Comparison of ENCODE assay signal across 9 mouse cellular contexts in the genomic region with DNA sequence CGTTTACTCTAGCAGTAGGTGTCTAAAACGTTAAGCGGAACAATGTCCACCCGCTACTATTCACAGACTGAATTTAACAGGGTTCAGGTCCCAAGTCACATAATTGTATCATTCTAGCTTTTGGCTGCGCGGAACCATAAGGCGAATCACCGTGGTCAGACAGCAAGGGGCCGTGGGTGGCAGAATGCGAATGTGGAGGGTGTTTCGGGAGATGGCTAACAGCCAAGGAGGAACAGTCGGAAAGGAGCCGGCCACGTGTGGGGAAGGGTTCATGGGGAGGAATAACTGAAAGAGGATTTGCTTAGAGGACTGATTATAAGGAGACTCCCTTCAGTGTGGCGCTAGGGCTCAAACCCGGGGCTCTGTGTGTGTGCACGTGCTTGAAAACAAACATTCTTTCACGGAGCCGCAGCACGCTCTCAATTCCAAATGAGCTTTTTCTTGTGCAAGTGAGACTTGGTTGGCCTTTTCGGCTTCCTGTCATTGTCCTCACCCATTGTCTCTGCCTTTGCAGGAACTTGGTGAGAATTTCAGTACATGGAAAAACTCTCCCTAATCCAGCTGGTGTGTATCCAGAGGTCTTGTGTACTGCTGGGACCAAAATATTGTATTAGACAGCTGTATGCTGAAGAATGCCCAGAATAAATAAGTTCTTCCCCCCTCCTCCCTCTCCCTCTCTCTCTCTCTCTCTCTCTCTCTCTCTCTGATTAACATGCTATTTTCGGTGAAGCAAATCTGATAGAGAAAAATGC.
DNase-seq lines count a peak whose midpoint lies in the region; ATAC-seq lines count a peak whose summit lies in the region.
"Had no signal": no experiment of that assay in that cellular context is flagged by ENCODE, and none has a peak within 500 bp of the region (broad histone marks: within the 10 kb centered on the region; RNA-seq: fewer than 3 reads in every experiment).

No protein-coding gene starts in this region.

- ATAC-seq in embryonic facial prominence, embryonic 12.5 days (ENCODE audit: insufficient number of reproducible peaks, insufficient read depth, low FRiP score, low TSS enrichment): no peak
- ATAC-seq in heart, embryonic 14.5 days (ENCODE audit: insufficient number of reproducible peaks, insufficient read depth, low FRiP score, low read depth): no peak; the same call in 1 of the 2 replicates
- ATAC-seq in kidney, embryonic 16.5 days (ENCODE audit: low FRiP score, low TSS enrichment): peak; percentile 67; the same call in 1 of the 2 replicates
- no peak for ATAC-seq in stomach, embryonic 15.5 days (ENCODE audit: insufficient read depth, low FRiP score, low read depth)

- H3K79me2 ChIP-seq in macrophage (ENCODE audit: inconsistent target): no peaks in the 10 kb centered on the region

- H3K36me3 ChIP-seq in embryonic facial prominence, embryonic 12.5 days: no peaks in the 10 kb centered on the region
- no peaks in the 10 kb centered on the region for H3K36me3 ChIP-seq in heart, embryonic 14.5 days (ENCODE audit: control insufficient read depth, insufficient read depth, low read length)
- no peaks in the 10 kb centered on the region for H3K36me3 ChIP-seq in kidney, embryonic 16.5 days (ENCODE audit: insufficient read depth, low read length)
- no peaks in the 10 kb centered on the region for H3K36me3 ChIP-seq in macrophage (ENCODE audit: inconsistent target)
- H3K36me3 ChIP-seq in stomach, embryonic 15.5 days: no peaks in the 10 kb centered on the region
- H3K36me3 ChIP-seq: G1E had no signal

- H3K9ac ChIP-seq in embryonic facial prominence, embryonic 12.5 days: no peak overlapping the region
- peak overlapping the region; percentile 55 for H3K9ac ChIP-seq in heart, embryonic 14.5 days (ENCODE audit: low read length)
- peak overlapping the region; percentile 8; the same call in 1 of the 2 replicates for H3K9ac ChIP-seq in kidney, embryonic 16.5 days (replicated peaks; ENCODE audit: low read length)
- H3K9ac ChIP-seq in stomach, embryonic 15.5 days: no peak overlapping the region

- H3K27ac ChIP-seq in embryonic facial prominence, embryonic 12.5 days: no peak overlapping the region
- H3K27ac ChIP-seq in heart, embryonic 14.5 days (replicated peaks in 1 of 2; ENCODE audit: control insufficient read depth in 1 of 2, insufficient read depth in 1 of 2, low read depth in 2 of 2, low read length in 2 of 2): peak overlapping the region; percentile 74 to 80
- peak overlapping the region; percentile 41; the same call in 1 of the 2 replicates for H3K27ac ChIP-seq in kidney, embryonic 16.5 days (ENCODE audit: low read length)
- no peak overlapping the region for H3K27ac ChIP-seq in macrophage
- H3K27ac ChIP-seq in stomach, embryonic 15.5 days: peak overlapping the region; percentile 46; the same call in 1 of the 2 replicates

- peak; percentile 13 to 44 for DNase-seq in left cerebral cortex, postnatal 10 days (ENCODE audit: extremely low spot score in 1 of 2, low spot score in 2 of 2)
- DNase-seq in left cerebral cortex, postnatal 36 days (ENCODE audit: low spot score in 2 of 2): no peak
- DNase-seq in adrenal gland, adult (ENCODE audit: inconsistent age in 2 of 2, low spot score in 1 of 2): no peak

- H3K4me1 ChIP-seq in embryonic facial prominence, embryonic 12.5 days: peaks cover 6% of the 10 kb centered on the region; the same call in 1 of the 2 replicates
- H3K4me1 ChIP-seq in heart, embryonic 14.5 days (ENCODE audit: control insufficient read depth in 2 of 2, insufficient read depth in 2 of 2, low read length in 2 of 2): peaks cover 2 to 8% of the 10 kb centered on the region in 2 experiments; a peak in 3 of 4 replicates
- H3K4me1 ChIP-seq in kidney, embryonic 16.5 days (ENCODE audit: insufficient read depth, low read length): no peaks in the 10 kb centered on the region
- H3K4me1 ChIP-seq in stomach, embryonic 15.5 days: peaks cover 6% of the 10 kb centered on the region; the same call in 1 of the 2 replicates

- no peaks in the 10 kb centered on the region for H3K27me3 ChIP-seq in embryonic facial prominence, embryonic 12.5 days
- no peaks in the 10 kb centered on the region for H3K27me3 ChIP-seq in heart, embryonic 14.5 days (ENCODE audit: control insufficient read depth, insufficient read depth, low read length)
- H3K27me3 ChIP-seq in kidney, embryonic 16.5 days (ENCODE audit: insufficient read depth, low read length): no peaks in the 10 kb centered on the region
- no peaks in the 10 kb centered on the region for H3K27me3 ChIP-seq in stomach, embryonic 15.5 days (replicated peaks)

- 49% methylated on average over 22 of the region's 22 CpGs for WGBS in embryonic facial prominence, embryonic 12.5 days
- 31% methylated on average over 22 of the region's 22 CpGs for WGBS in heart, embryonic 14.5 days
- 42% methylated on average over 22 of the region's 22 CpGs for WGBS in kidney, embryonic 16.5 days
- WGBS in macrophage (ENCODE audit: missing documents): 34% methylated on average over 21 of the region's 22 CpGs
- WGBS in stomach, embryonic 15.5 days: 46% methylated on average over 22 of the region's 22 CpGs

- intact Hi-C loops in left cerebral cortex, postnatal 10 days (cut with DNase I): loop anchor here (5.0 kb wide), 2 partner anchors 240 to 285 kb away; a partner anchor contains a TSS
- intact Hi-C loops in left cerebral cortex, postnatal 36 days (cut with DNase I): loop anchor here (2.0 to 5.0 kb wide), 2 partner anchors 240 to 285 kb away; a partner anchor contains a TSS

- peak overlapping the region; percentile 9; the same call in 1 of the 2 replicates for H3K4me3 ChIP-seq in embryonic facial prominence, embryonic 12.5 days
- H3K4me3 ChIP-seq in heart, embryonic 14.5 days (ENCODE audit: control insufficient read depth in 1 of 2, insufficient read depth in 1 of 2, low read depth in 1 of 2, low read length in 2 of 2): peak overlapping the region; percentile 24 to 29
- H3K4me3 ChIP-seq in kidney, embryonic 16.5 days (ENCODE audit: low read length): peak overlapping the region; percentile 15; the same call in 1 of the 2 replicates
- H3K4me3 ChIP-seq in macrophage (ENCODE audit: inconsistent target): peak overlapping the region; percentile 2; the same call in 1 of the 2 replicates
- peak overlapping the region; percentile 4; the same call in 1 of the 2 replicates for H3K4me3 ChIP-seq in stomach, embryonic 15.5 days (replicated peaks)

- peak overlapping the region; percentile 38 for H3K4me2 ChIP-seq in embryonic facial prominence, embryonic 12.5 days (replicated peaks)
- peak overlapping the region; percentile 60 for H3K4me2 ChIP-seq in heart, embryonic 14.5 days (ENCODE audit: low read length)
- peak overlapping the region; percentile 47 for H3K4me2 ChIP-seq in kidney, embryonic 16.5 days (replicated peaks; ENCODE audit: low read depth, low read length)
- peak overlapping the region; percentile 44 for H3K4me2 ChIP-seq in stomach, embryonic 15.5 days

- H3K9me3 ChIP-seq in embryonic facial prominence, embryonic 12.5 days: no peaks in the 10 kb centered on the region
- no peaks in the 10 kb centered on the region for H3K9me3 ChIP-seq in heart, embryonic 14.5 days (ENCODE audit: control insufficient read depth, low read length)
- no peaks in the 10 kb centered on the region for H3K9me3 ChIP-seq in kidney, embryonic 16.5 days (ENCODE audit: low read length)
- no peaks in the 10 kb centered on the region for H3K9me3 ChIP-seq in stomach, embryonic 15.5 days

Comparison
In these comparisons a context has a peak if more than half of its experiments do, and no peak if none do; other contexts are left out.
1. DNase-seq: peak in left cerebral cortex, postnatal 10 days (2 of 2); none in left cerebral cortex, postnatal 36 days (0 of 2) and adrenal gland, adult (0 of 2).
2. H3K27ac ChIP-seq: peak in heart, embryonic 14.5 days (2 of 2), kidney, embryonic 16.5 days (single experiment) and stomach, embryonic 15.5 days (single experiment); none in embryonic facial prominence, embryonic 12.5 days (single experiment) and macrophage (single experiment).
3. H3K9ac ChIP-seq: peak in heart, embryonic 14.5 days (single experiment) and kidney, embryonic 16.5 days (single experiment); none in embryonic facial prominence, embryonic 12.5 days (single experiment) and stomach, embryonic 15.5 days (single experiment).
4. Peak in every context shown above with its lines, with median percentiles within 50 percentile points of each other: H3K4me2 ChIP-seq and H3K4me3 ChIP-seq.